Mouse (Mus musculus): ENCODE measurements around the gene Tmem179b.

DNA sequence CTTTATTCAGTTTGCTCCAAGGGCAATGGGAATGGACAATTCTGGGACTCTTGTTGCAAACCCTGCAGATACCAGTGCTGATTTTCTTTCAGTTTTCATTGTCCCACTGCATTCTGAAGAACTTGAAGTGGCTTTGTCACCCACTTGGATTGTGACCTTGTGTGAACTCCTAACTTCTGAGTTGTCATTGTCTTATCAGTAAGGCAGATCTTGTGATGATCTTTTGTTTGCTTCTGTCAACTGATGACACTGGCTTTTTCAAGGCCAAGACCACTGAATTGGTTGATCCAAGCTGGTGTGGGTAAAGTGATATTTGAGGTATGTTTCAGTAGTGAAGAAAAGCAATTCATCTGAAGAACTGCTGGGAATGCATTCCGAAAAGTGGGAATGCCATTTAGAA, 28.9 kb downstream of the Tmem179b start:
- TF ChIP-seq POLR2A (IDR thresholded peaks at IDR 0.05; ENCODE audit: extremely low read depth, insufficient read depth, low read length), result no peak
- no peak for TF ChIP-seq CTCF (IDR thresholded peaks at IDR 0.05; ENCODE audit: extremely low read depth, insufficient read depth, low read length)

Data from cortical plate, adult 2 months (tissue).